Mouse (Mus musculus): ENCODE measurements around the gene Ccdc9b. TPM values are rescaled to one million over a fixed set of nuclear protein-coding genes. Genes with fewer than 3 reads are reported as not detected.

Gene Ccdc9b
- polyA plus RNA-seq, 1 experiment: 3.1 TPM

- no peaks in the 10 kb centered on the region for H3K27me3 ChIP-seq (ENCODE audit: control insufficient read depth, insufficient read depth, low read length)
- 84% methylated on average over 11 of the region's 11 CpGs for WGBS
Observed at GRCm38 (mm10) chr2:118789501-118789900, 27.0 kb upstream of the Ccdc9b start.

GRCm38 (mm10) chr2:118786525-118786924 is 24.1 kb upstream of the Ccdc9b start:
- Histone ChIP-seq H3K27me3 (ENCODE audit: control insufficient read depth, insufficient read depth, low read length) (no peaks in the 10 kb centered on the region), H3K36me3 (ENCODE audit: control insufficient read depth, insufficient read depth, low read length) (no peaks in the 10 kb centered on the region), H3K27ac (ENCODE audit: insufficient read depth, low read length) (no peak overlapping the region), H3K4me3 (ENCODE audit: extremely low read depth, insufficient read depth, insufficient read length) (no peak overlapping the region), H3K4me1 (ENCODE audit: control insufficient read depth, insufficient read depth, insufficient read length) (peaks cover 2% of the 10 kb centered on the region; the same call in 1 of the 2 replicates)
- no peak for DNase-seq (ENCODE audit: low read depth in 1 of 2, low spot score in 2 of 2)
- no peak for TF ChIP-seq POLR2A (IDR thresholded peaks at IDR 0.05; ENCODE audit: low read depth, low read length)
- no peak for TF ChIP-seq CTCF (IDR thresholded peaks at IDR 0.05; ENCODE audit: extremely low read depth, insufficient read depth, insufficient read length, insufficient replicate concordance)
- WGBS: 79% methylated on average over 5 of the region's 5 CpGs

More at GRCm38 (mm10) chr2:118789501-118789900, 27.0 kb upstream of the Ccdc9b start:
- TF ChIP-seq POLR2A (IDR thresholded peaks at IDR 0.05; ENCODE audit: low read depth, low read length): no peak
- TF ChIP-seq CTCF (IDR thresholded peaks at IDR 0.05; ENCODE audit: extremely low read depth, insufficient read depth, insufficient read length, insufficient replicate concordance): no peak
- no peak overlapping the region for H3K27ac ChIP-seq (ENCODE audit: insufficient read depth, low read length)
- H3K4me1 ChIP-seq (ENCODE audit: control insufficient read depth, insufficient read depth, insufficient read length): peaks cover 2% of the 10 kb centered on the region; the same call in 1 of the 2 replicates
- no peak overlapping the region for H3K4me3 ChIP-seq (ENCODE audit: extremely low read depth, insufficient read depth, insufficient read length)
- DNase-seq (ENCODE audit: low read depth in 1 of 2, low spot score in 2 of 2): no peak
- H3K36me3 ChIP-seq (ENCODE audit: control insufficient read depth, insufficient read depth, low read length): no peaks in the 10 kb centered on the region

- no peaks in the 10 kb centered on the region for H3K27me3 ChIP-seq (ENCODE audit: control insufficient read depth, insufficient read depth, low read length)
- 92% methylated on average over 7 of the region's 7 CpGs for WGBS
- no peak for DNase-seq (ENCODE audit: low read depth in 1 of 2, low spot score in 2 of 2)
Observed at GRCm38 (mm10) chr2:118783663-118784062, 21.2 kb upstream of the Ccdc9b start.

GRCm38 (mm10) chr2:118783093-118783492 is 20.6 kb upstream of the Ccdc9b start:
- H3K36me3 ChIP-seq (ENCODE audit: control insufficient read depth, insufficient read depth, low read length): no peaks in the 10 kb centered on the region
- DNase-seq (ENCODE audit: low read depth in 1 of 2, low spot score in 2 of 2): no peak
- no peak overlapping the region for H3K27ac ChIP-seq (ENCODE audit: insufficient read depth, low read length)
- H3K4me1 ChIP-seq (ENCODE audit: control insufficient read depth, insufficient read depth, insufficient read length): no peaks in the 10 kb centered on the region; the same call in 1 of the 2 replicates
- no peaks in the 10 kb centered on the region for H3K27me3 ChIP-seq (ENCODE audit: control insufficient read depth, insufficient read depth, low read length)
- TF ChIP-seq POLR2A (IDR thresholded peaks at IDR 0.05; ENCODE audit: low read depth, low read length) (no peak), CTCF (IDR thresholded peaks at IDR 0.05; ENCODE audit: extremely low read depth, insufficient read depth, insufficient read length, insufficient replicate concordance) (no peak)
- 58% methylated on average over 5 of the region's 5 CpGs for WGBS
- no peak overlapping the region for H3K4me3 ChIP-seq (ENCODE audit: extremely low read depth, insufficient read depth, insufficient read length)

More at GRCm38 (mm10) chr2:118783663-118784062, 21.2 kb upstream of the Ccdc9b start:
- no peak overlapping the region for H3K27ac ChIP-seq (ENCODE audit: insufficient read depth, low read length)
- no peak for TF ChIP-seq POLR2A (IDR thresholded peaks at IDR 0.05; ENCODE audit: low read depth, low read length)
- TF ChIP-seq CTCF (IDR thresholded peaks at IDR 0.05; ENCODE audit: extremely low read depth, insufficient read depth, insufficient read length, insufficient replicate concordance): no peak
- no peaks in the 10 kb centered on the region; the same call in 1 of the 2 replicates for H3K4me1 ChIP-seq (ENCODE audit: control insufficient read depth, insufficient read depth, insufficient read length)
- no peak overlapping the region for H3K4me3 ChIP-seq (ENCODE audit: extremely low read depth, insufficient read depth, insufficient read length)
- no peaks in the 10 kb centered on the region for H3K36me3 ChIP-seq (ENCODE audit: control insufficient read depth, insufficient read depth, low read length)

- 53% methylated on average over 4 of the region's 4 CpGs for WGBS
- H3K27me3 ChIP-seq (ENCODE audit: control insufficient read depth, insufficient read depth, low read length): no peaks in the 10 kb centered on the region
- H3K4me3 ChIP-seq (ENCODE audit: extremely low read depth, insufficient read depth, insufficient read length): no peak overlapping the region
- TF ChIP-seq CTCF (IDR thresholded peaks at IDR 0.05; ENCODE audit: extremely low read depth, insufficient read depth, insufficient read length, insufficient replicate concordance): no peak
- no peak for TF ChIP-seq POLR2A (IDR thresholded peaks at IDR 0.05; ENCODE audit: low read depth, low read length)
- H3K27ac ChIP-seq (ENCODE audit: insufficient read depth, low read length): no peak overlapping the region
- no peak for DNase-seq (ENCODE audit: low read depth in 1 of 2, low spot score in 2 of 2)
- H3K4me1 ChIP-seq (ENCODE audit: control insufficient read depth, insufficient read depth, insufficient read length): no peaks in the 10 kb centered on the region; the same call in 1 of the 2 replicates
- no peaks in the 10 kb centered on the region for H3K36me3 ChIP-seq (ENCODE audit: control insufficient read depth, insufficient read depth, low read length)
Observed at GRCm38 (mm10) chr2:118782303-118782702, 19.8 kb upstream of the Ccdc9b start.

- Histone ChIP-seq H3K27ac (ENCODE audit: insufficient read depth, low read length) (no peak overlapping the region), H3K4me3 (ENCODE audit: extremely low read depth, insufficient read depth, insufficient read length) (no peak overlapping the region), H3K36me3 (ENCODE audit: control insufficient read depth, insufficient read depth, low read length) (no peaks in the 10 kb centered on the region), H3K4me1 (ENCODE audit: control insufficient read depth, insufficient read depth, insufficient read length) (no peaks in the 10 kb centered on the region; the same call in 1 of the 2 replicates), H3K27me3 (ENCODE audit: control insufficient read depth, insufficient read depth, low read length) (no peaks in the 10 kb centered on the region)
- TF ChIP-seq CTCF (IDR thresholded peaks at IDR 0.05; ENCODE audit: extremely low read depth, insufficient read depth, insufficient read length, insufficient replicate concordance): no peak
- WGBS: 65% methylated on average over 1 of the region's 1 CpGs
- no peak for DNase-seq (ENCODE audit: low read depth in 1 of 2, low spot score in 2 of 2)
Observed at GRCm38 (mm10) chr2:118781115-118781514, 18.7 kb upstream of the Ccdc9b start.

Measured in spleen, adult 2 months (tissue).